Mouse (Mus musculus): ENCODE measurements around the gene Pigq.

DNA sequence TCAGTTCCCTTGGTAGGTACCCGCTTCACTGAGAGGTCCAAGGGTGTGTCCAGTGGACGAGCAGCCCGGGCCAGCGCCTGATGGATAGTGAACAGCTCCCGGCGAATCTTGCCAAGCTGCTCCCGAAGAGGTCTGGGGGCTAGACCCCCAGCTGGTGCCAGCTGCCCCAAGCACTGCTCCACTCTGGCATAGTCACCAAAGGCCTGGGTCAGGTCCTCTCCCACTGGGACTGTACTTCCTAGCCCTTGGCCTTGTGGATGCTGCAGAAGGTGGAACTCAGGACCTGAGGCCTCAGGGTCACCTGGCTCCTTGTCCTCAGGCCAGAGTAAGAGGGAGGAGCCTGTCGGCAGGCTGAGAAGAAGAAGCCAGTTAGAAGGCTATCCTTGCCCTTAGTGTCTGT lies 2.2 kb upstream of the Pigq start:
- TF ChIP-seq CTCF (IDR thresholded peaks at IDR 0.05; ENCODE audit: low read depth) (no peak), EP300 (IDR thresholded peaks at IDR 0.05; ENCODE audit: low read depth) (no peak)
